Mouse (Mus musculus) kidney, adult 2 months (tissue): ENCODE data around the gene Gm21698.
"Not testable (repeated sequence)": the region's sequence is repeated elsewhere in the genome, so short reads cannot be mapped to it uniquely, and the experiment has no call there.

ENCODE experiments used
- CTCF ChIP-seq: fragments of 200-500 bp; conservative IDR thresholded peaks from 2 replicates; pipeline ENCODE4 v1.5.1; 2011; ENCODE audit warnings: low read depth, mild to moderate bottlenecking, control low read depth, low read length, moderate library complexity, mixed read lengths; ENCODE audit not compliant: insufficient read depth, insufficient read length
- POLR2A ChIP-seq: fragments of 200-500 bp; IDR thresholded peaks from one replicate; pipeline ENCODE4 v1.6.1; 2011; ENCODE audit warnings: low read depth, low read length, control low read depth

GRCm38 (mm10) chr5:26022816-26023215 is 34.4 kb upstream of the Gm21698 start, which contains the start of gene Gm5862:
- TF ChIP-seq CTCF, POLR2A: not testable (repeated sequence)
